Mouse (Mus musculus) testis, adult 2 months (tissue): ENCODE results near the gene Pou3f1.

Experiments used
- CTCF ChIP-seq: fragments of 200-500 bp; IDR thresholded peaks from 2 replicates; pipeline ENCODE4 v1.5.1; 2012; ENCODE audit warnings: low read depth, mild to moderate bottlenecking, inconsistent platforms, low read length, moderate library complexity; ENCODE audit not compliant: control insufficient read depth, insufficient read depth, insufficient replicate concordance
- POLR2A ChIP-seq: fragments of 200-500 bp; IDR thresholded peaks from 2 replicates; pipeline ENCODE4 v1.6.1; 2012; ENCODE audit warnings: low read depth, mild to moderate bottlenecking, inconsistent platforms, low read length, moderate library complexity; ENCODE audit not compliant: control insufficient read depth

GRCm38 (mm10) chr4:124705661-124706269, 49.2 kb downstream of the Pou3f1 start:
- TF ChIP-seq CTCF (no peak), POLR2A (no peak)
